In genomic region chr5:104113491-104114172, GRCm38 (mm10) we compare ENCODE assay signal across 8 mouse cellular contexts. TPM values are rescaled to one million over a fixed set of nuclear protein-coding genes. Genes with fewer than 3 reads are reported as not detected.
DNase-seq lines count a peak whose midpoint lies in the region; ATAC-seq and TF ChIP-seq lines count a peak whose summit lies in the region.

TSS of gene Sparcl1 (minus strand) at chr5:104113733.

- no peak for TF ChIP-seq CTCF in thymus, adult 2 months (IDR thresholded peaks at IDR 0.05; ENCODE audit: borderline replicate concordance, control insufficient read depth, extremely low read depth, insufficient read depth, low read length, poor library complexity)
- TF ChIP-seq CTCF in lung, embryonic 14.5 days (IDR thresholded peaks at IDR 0.05; ENCODE audit: low read depth), result no peak

- peak; percentile 39; the same call in 1 of the 2 replicates for ATAC-seq in forebrain, embryonic 13.5 days
- ATAC-seq in heart, embryonic 13.5 days (ENCODE audit: extremely low read depth, insufficient number of reproducible peaks, low FRiP score, low TSS enrichment), result no peak
- ATAC-seq in lung, embryonic 14.5 days (ENCODE audit: insufficient read depth), result peak; percentile 74

- H3K27me3 ChIP-seq in thymus, adult 2 months (ENCODE audit: control insufficient read depth, insufficient read depth, low read length), result 0 out of 2 replicates have a peak, but pooled peaks cover 2% of the 10 kb centered on the region
- 0 out of 2 replicates have a peak, but pooled peaks cover 3% of the 10 kb centered on the region for H3K27me3 ChIP-seq in forebrain, embryonic 13.5 days
- H3K27me3 ChIP-seq in heart, embryonic 13.5 days (replicated peaks), result no peaks in the 10 kb centered on the region
- H3K27me3 ChIP-seq in lung, embryonic 14.5 days (ENCODE audit: insufficient read depth, low read length), result no peaks in the 10 kb centered on the region

- DNase-seq in thymus, adult 2 months, result no peak
- no peak for DNase-seq in thymus, postnatal 25 days
- peak; percentile 52 for DNase-seq in kidney, postnatal 10 days
- DNase-seq in lung, embryonic 14.5 days, result peak; percentile 80
- DNase-seq in right cerebral cortex, adult 18-20 months, result peak; percentile 67
- DNase-seq in spleen, postnatal 10 days (ENCODE audit: low spot score in 2 of 2), result no peak

- H3K4me1 ChIP-seq in thymus, adult 2 months (replicated peaks; ENCODE audit: control insufficient read depth, insufficient read depth, low read length), result no peaks in the 10 kb centered on the region; the same call in 1 of the 2 replicates
- peaks cover 57% of the 10 kb centered on the region for H3K4me1 ChIP-seq in forebrain, embryonic 13.5 days
- H3K4me1 ChIP-seq in heart, embryonic 13.5 days, result peaks cover 77% of the 10 kb centered on the region
- peaks cover 48% of the 10 kb centered on the region for H3K4me1 ChIP-seq in lung, embryonic 14.5 days (ENCODE audit: insufficient read depth)

- H3K9ac ChIP-seq in forebrain, embryonic 13.5 days, result peak within 1 kb of the TSS; percentile 47; the same call in 1 of the 2 replicates
- peak within 1 kb of the TSS; percentile 72 for H3K9ac ChIP-seq in heart, embryonic 13.5 days
- H3K9ac ChIP-seq in lung, embryonic 14.5 days, result peak within 1 kb of the TSS; percentile 70

- no peak within 1 kb of the TSS for H3K27ac ChIP-seq in thymus, adult 2 months (ENCODE audit: control insufficient read depth, insufficient read depth, low read length)
- H3K27ac ChIP-seq in forebrain, embryonic 13.5 days, result peak within 1 kb of the TSS; percentile 57
- peak within 1 kb of the TSS; percentile 77 for H3K27ac ChIP-seq in heart, embryonic 13.5 days (replicated peaks)
- H3K27ac ChIP-seq in lung, embryonic 14.5 days (ENCODE audit: low read depth), result peak within 1 kb of the TSS; percentile 96

- H3K4me2 ChIP-seq in forebrain, embryonic 13.5 days, result peak within 1 kb of the TSS; percentile 31
- H3K4me2 ChIP-seq in heart, embryonic 13.5 days, result peak within 1 kb of the TSS; percentile 59
- H3K4me2 ChIP-seq in lung, embryonic 14.5 days, result peak within 1 kb of the TSS; percentile 56

- H3K4me3 ChIP-seq in thymus, adult 2 months (ENCODE audit: control insufficient read depth, insufficient read depth, low read length), result no peak within 1 kb of the TSS
- H3K4me3 ChIP-seq in forebrain, embryonic 13.5 days, result no peak within 1 kb of the TSS
- peak within 1 kb of the TSS; percentile 42 for H3K4me3 ChIP-seq in heart, embryonic 13.5 days
- peak within 1 kb of the TSS; percentile 48 for H3K4me3 ChIP-seq in lung, embryonic 14.5 days (ENCODE audit: low read depth, low read length)

- no peaks in the 10 kb centered on the region for H3K9me3 ChIP-seq in forebrain, embryonic 13.5 days (replicated peaks)
- H3K9me3 ChIP-seq in heart, embryonic 13.5 days, result no peaks in the 10 kb centered on the region
- H3K9me3 ChIP-seq in lung, embryonic 14.5 days (ENCODE audit: low read depth, low read length), result no peaks in the 10 kb centered on the region

- 77% methylated on average over 15 of the region's 15 CpGs for WGBS in thymus, adult 2 months
- WGBS in forebrain, embryonic 13.5 days, result 33% methylated on average over 15 of the region's 15 CpGs
- WGBS in heart, embryonic 13.5 days, result 25% methylated on average over 15 of the region's 15 CpGs
- 14% methylated on average over 15 of the region's 15 CpGs for WGBS in lung, embryonic 14.5 days

- no peak for TF ChIP-seq POLR2A in thymus, adult 2 months (IDR thresholded peaks at IDR 0.05; ENCODE audit: control insufficient read depth, extremely low read depth, insufficient read depth, low read length, poor library complexity)

- H3K36me3 ChIP-seq in thymus, adult 2 months (ENCODE audit: control insufficient read depth, insufficient read depth, low read length), result no peaks in the 10 kb centered on the region
- H3K36me3 ChIP-seq in forebrain, embryonic 13.5 days (ENCODE audit: poor library complexity, severe bottlenecking), result no peaks in the 10 kb centered on the region
- no peaks in the 10 kb centered on the region for H3K36me3 ChIP-seq in heart, embryonic 13.5 days
- H3K36me3 ChIP-seq in lung, embryonic 14.5 days (ENCODE audit: insufficient read depth), result no peaks in the 10 kb centered on the region

RNA-seq across cellular contexts. Expression of gene Sparcl1, which starts in this region (rescaled TPM):
- polyA plus RNA-seq in thymus, adult 2 months (2012; rRNA removed), result 15.2 and 26.8 TPM in 2 replicates
- polyA plus RNA-seq in forebrain, embryonic 13.5 days (2015; fragmentation: Nextera tagmentation; extraction: Ambion mirVana), result 34.7 and 41.3 TPM in 2 replicates
- polyA plus RNA-seq in heart, embryonic 13.5 days (2015; fragmentation: Nextera tagmentation; extraction: Ambion mirVana), result 45.7 and 47.3 TPM in 2 replicates
- polyA plus RNA-seq in lung, embryonic 14.5 days (2014; fragmentation: Nextera tagmentation; extraction: Ambion mirVana), result 296 and 307 TPM in 2 replicates

Comparison
In these comparisons a context has a peak if more than half of its experiments do, and no peak if none do; other contexts are left out.
1. DNase-seq: peak in kidney, postnatal 10 days (single experiment), lung, embryonic 14.5 days (single experiment) and right cerebral cortex, adult 18-20 months (single experiment); none in thymus, adult 2 months (single experiment), thymus, postnatal 25 days (single experiment) and spleen, postnatal 10 days (0 of 2).
2. H3K4me3 ChIP-seq: peak in heart, embryonic 13.5 days (single experiment) and lung, embryonic 14.5 days (single experiment); none in thymus, adult 2 months (single experiment) and forebrain, embryonic 13.5 days (single experiment).
3. Peak in every context shown above with its lines, with median percentiles within 50 percentile points of each other: H3K4me2 ChIP-seq and H3K9ac ChIP-seq.